Mouse (Mus musculus): ENCODE measurements at regions not wholly inside any gene's neighbourhood (a gene's known extent, or its start where the extent isn't known, plus 50 kb on each side); places are given as distances from the start of the nearest gene placed in this dataset.

- no peak for DNase-seq
- intact Hi-C loops (cut with DNase I): no loop called here
These were observed 58.8 kb upstream of the Snx7 start for GRCm38 (mm10) chr3:117927527-117927926.
